Mouse (Mus musculus): Measurements from ENCODE around the gene Hacd2.

- no peak for TF ChIP-seq CTCF (IDR thresholded peaks at IDR 0.05; ENCODE audit: low read depth, low read length)
- no peak for TF ChIP-seq TAL1 (conservative IDR thresholded peaks at IDR 0.05; ENCODE audit: low read depth, low read length)
- no peak for TF ChIP-seq GATA2 (IDR thresholded peaks at IDR 0.05; ENCODE audit: borderline replicate concordance, low read depth, low read length)
- no peak for TF ChIP-seq POLR2AphosphoS5 (IDR thresholded peaks at IDR 0.05; ENCODE audit: insufficient replicate concordance, low read depth, low read length)
Measured at GRCm38 (mm10) chr16:35046081-35046775, 24.0 kb downstream of the Hacd2 start.

Data from G1E (cell line).